Mouse (Mus musculus) intestine, embryonic 15.5 days (tissue): ENCODE results near the gene Dync1li2. TPM values are rescaled to one million over a fixed set of nuclear protein-coding genes. Genes with fewer than 3 reads are reported as not detected.

Source experiments
- ATAC-seq: fragments of 200-750 bp; cut with Nextera tagmentation; 2 replicates; pipeline ENCODE4 v1.8.0; 2017; ENCODE audit warnings: moderate TSS enrichment, moderate library complexity
- H3K27ac ChIP-seq: fragments of 300-500 bp; sonication (generic); 2 replicates; pipeline ENCODE4 v1.5.1; 2015; ENCODE audit warnings: mild to moderate bottlenecking, inconsistent platforms
- H3K27me3 ChIP-seq: fragments of 300-500 bp; sonication (generic); replicated peaks from 2 replicates; pipeline ENCODE4 v1.6.1; 2015; ENCODE audit warnings: inconsistent platforms
- H3K36me3 ChIP-seq: fragments of 300-500 bp; sonication (generic); 2 replicates; pipeline ENCODE4 v1.6.1; 2015; ENCODE audit warnings: inconsistent platforms
- H3K4me1 ChIP-seq: fragments of 300-500 bp; sonication (generic); replicated peaks from 2 replicates; pipeline ENCODE4 v1.6.1; 2015; ENCODE audit warnings: inconsistent platforms
- H3K4me2 ChIP-seq: fragments of 300-500 bp; sonication (generic); replicated peaks from 2 replicates; pipeline ENCODE4 v1.6.1; 2015; ENCODE audit warnings: mild to moderate bottlenecking, inconsistent platforms
- H3K4me3 ChIP-seq: fragments of 300-500 bp; sonication (generic); replicated peaks from 2 replicates; pipeline ENCODE4 v1.5.1; 2015; ENCODE audit warnings: inconsistent platforms
- H3K9ac ChIP-seq: fragments of 300-500 bp; sonication (generic); 2 replicates; pipeline ENCODE4 v1.6.1; 2015; ENCODE audit warnings: inconsistent platforms
- H3K9me3 ChIP-seq: fragments of 300-500 bp; sonication (generic); 2 replicates; pipeline ENCODE4 v1.6.1; 2016; ENCODE audit warnings: inconsistent platforms
- WGBS: fragments of 180-500 bp; shearing (Covaris S2); methylation state at CpG from one replicate; pipeline ENCODE4 v1.1.7; 2015; 5-methylcytosine and 5-hydroxymethylcytosine counted together
- polyA plus RNA-seq: library from polyadenylated mRNA; unstranded; fragments of >200 nt; fragmentation: Nextera tagmentation; extraction: Ambion mirVana; gene quantifications from 2 replicates; pipeline ENCODE4 v1.2.1, GENCODE M21; 2015

Gene Dync1li2
- polyA plus RNA-seq, 1 experiment from 2014 or later = 46.0 TPM

GRCm38 (mm10) chr8:104393767-104394166 is 49.1 kb downstream of the Dync1li2 start:
- Histone ChIP-seq H3K4me3 (peak overlapping the region; percentile 87), H3K4me1 (peaks cover 10% of the 10 kb centered on the region), H3K36me3 (no peaks in the 10 kb centered on the region), H3K27me3 (no peaks in the 10 kb centered on the region), H3K27ac (peak overlapping the region; percentile 88), H3K4me2 (peak overlapping the region; percentile 91), H3K9me3 (no peaks in the 10 kb centered on the region), H3K9ac (no peak overlapping the region)
- WGBS = 50% methylated on average over 6 of the region's 6 CpGs
- no peak for ATAC-seq

DNA sequence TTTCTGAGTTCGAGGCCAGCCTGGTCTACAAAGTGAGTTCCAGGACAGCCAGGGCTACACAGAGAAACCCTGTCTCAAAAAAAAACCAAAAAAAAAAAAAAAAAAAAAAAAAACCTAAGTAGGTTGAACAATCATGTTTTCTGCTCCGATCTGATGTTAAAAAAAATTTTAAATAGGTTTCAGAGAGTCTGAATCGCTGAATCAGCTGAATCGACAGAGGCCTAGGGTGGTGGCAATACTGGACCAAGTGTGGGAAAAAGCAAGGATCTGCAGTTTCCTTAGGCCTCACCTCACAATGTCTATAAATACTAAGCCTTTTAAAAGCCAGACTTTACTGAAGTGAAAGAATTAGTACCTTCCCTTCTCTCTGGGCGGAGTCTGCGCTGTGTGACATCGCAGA is 49.7 kb downstream of the Dync1li2 start:
- H3K9me3 ChIP-seq = no peaks in the 10 kb centered on the region
- peak overlapping the region; percentile 91 for H3K4me2 ChIP-seq
- H3K36me3 ChIP-seq = no peaks in the 10 kb centered on the region
- H3K4me1 ChIP-seq = peaks cover 10% of the 10 kb centered on the region
- 85% methylated on average over 7 of the region's 7 CpGs for WGBS
- no peak overlapping the region for H3K9ac ChIP-seq
- peak overlapping the region; percentile 88; the same call in 1 of the 2 replicates for H3K27ac ChIP-seq
- H3K4me3 ChIP-seq = peak overlapping the region; percentile 87; the same call in 1 of the 2 replicates
- no peak for ATAC-seq
- H3K27me3 ChIP-seq = no peaks in the 10 kb centered on the region

GRCm38 (mm10) chr8:104390245-104390644 is 52.6 kb downstream of the Dync1li2 start:
- Histone ChIP-seq H3K27me3 (no peaks in the 10 kb centered on the region), H3K4me2 (peak overlapping the region; percentile 46), H3K4me3 (no peak overlapping the region), H3K27ac (peak overlapping the region; percentile 73), H3K9me3 (no peaks in the 10 kb centered on the region), H3K9ac (no peak overlapping the region), H3K4me1 (peaks cover 32% of the 10 kb centered on the region), H3K36me3 (no peaks in the 10 kb centered on the region)
- peak; percentile 55 for ATAC-seq
- WGBS = 72% methylated on average over 8 of the region's 8 CpGs

- WGBS = 71% methylated on average over 2 of the region's 2 CpGs
- ATAC-seq = peak; percentile 55
- Histone ChIP-seq H3K27me3 (no peaks in the 10 kb centered on the region), H3K4me1 (peaks cover 37% of the 10 kb centered on the region), H3K4me2 (no peak overlapping the region), H3K4me3 (no peak overlapping the region), H3K9me3 (no peaks in the 10 kb centered on the region), H3K36me3 (no peaks in the 10 kb centered on the region), H3K9ac (no peak overlapping the region), H3K27ac (0 out of 2 replicates have a peak overlapping the region, but pooled peaks have one; percentile 14)
These were observed 54.9 kb downstream of the Dync1li2 start for GRCm38 (mm10) chr8:104387980-104388379.

- H3K4me2 ChIP-seq = no peak overlapping the region
- no peaks in the 10 kb centered on the region for H3K36me3 ChIP-seq
- WGBS = 43% methylated on average over 7 of the region's 7 CpGs
- H3K9ac ChIP-seq = no peak overlapping the region
- H3K27me3 ChIP-seq = no peaks in the 10 kb centered on the region
- no peak overlapping the region for H3K4me3 ChIP-seq
- peaks cover 40% of the 10 kb centered on the region for H3K4me1 ChIP-seq
- ATAC-seq = 0 out of 2 replicates have a peak, but pooled peaks have one; percentile 11
- H3K27ac ChIP-seq = 0 out of 2 replicates have a peak overlapping the region, but pooled peaks have one; percentile 14
- H3K9me3 ChIP-seq = no peaks in the 10 kb centered on the region
These were observed 55.3 kb downstream of the Dync1li2 start for GRCm38 (mm10) chr8:104387501-104387900.

GRCm38 (mm10) chr8:104386693-104387092 is 56.2 kb downstream of the Dync1li2 start:
- Histone ChIP-seq H3K4me2 (no peak overlapping the region), H3K4me1 (peaks cover 41% of the 10 kb centered on the region), H3K27me3 (no peaks in the 10 kb centered on the region), H3K4me3 (no peak overlapping the region), H3K9ac (no peak overlapping the region), H3K36me3 (no peaks in the 10 kb centered on the region), H3K9me3 (no peaks in the 10 kb centered on the region), H3K27ac (0 out of 2 replicates have a peak overlapping the region, but pooled peaks have one; percentile 1)
- ATAC-seq = no peak
- 19% methylated on average over 4 of the region's 4 CpGs for WGBS

DNA sequence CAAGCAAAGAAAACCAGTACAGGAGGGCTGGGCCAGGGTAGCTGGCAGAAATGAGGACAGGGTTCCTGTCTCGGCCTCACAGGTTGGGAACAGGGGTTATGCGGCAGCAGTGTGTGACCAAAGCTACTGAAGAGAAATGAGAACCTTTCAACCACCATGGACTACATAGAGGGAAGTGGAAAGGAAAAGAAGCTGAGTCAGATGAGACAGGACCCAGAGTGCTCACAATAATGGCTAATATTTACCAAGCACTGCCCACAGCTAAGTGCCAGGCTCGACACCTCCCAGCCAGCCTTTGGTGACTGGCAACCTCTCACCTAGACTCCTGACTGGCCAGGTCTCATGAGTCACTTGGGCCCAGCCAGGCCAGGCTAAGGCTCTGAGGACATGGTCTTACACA is 58.9 kb downstream of the Dync1li2 start:
- Histone ChIP-seq H3K4me1 (peaks cover 46% of the 10 kb centered on the region), H3K27me3 (no peaks in the 10 kb centered on the region), H3K4me2 (no peak overlapping the region), H3K36me3 (no peaks in the 10 kb centered on the region), H3K27ac (no peak overlapping the region), H3K9me3 (no peaks in the 10 kb centered on the region), H3K4me3 (no peak overlapping the region), H3K9ac (no peak overlapping the region)
- peak; percentile 34 for ATAC-seq
- WGBS = 68% methylated on average over 3 of the region's 3 CpGs

DNA sequence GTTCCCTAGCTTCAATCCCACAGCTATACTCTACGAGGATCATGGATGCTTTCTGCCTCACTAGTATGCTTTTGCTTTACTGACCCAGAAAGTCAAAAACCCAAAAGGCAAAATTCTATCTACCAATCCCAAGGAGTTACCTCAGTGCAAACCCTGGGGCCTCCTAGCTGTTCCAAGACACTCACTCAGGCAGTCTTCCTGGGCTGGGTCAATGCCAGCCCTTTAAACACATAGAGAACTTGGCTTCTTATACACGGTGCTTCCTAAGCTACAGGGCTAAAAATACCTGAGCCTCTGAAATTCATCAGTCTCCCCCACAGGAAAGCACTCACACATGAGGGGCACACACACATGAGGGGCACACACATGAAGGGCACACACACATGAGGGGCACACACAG is 59.6 kb downstream of the Dync1li2 start:
- Histone ChIP-seq H3K9ac (no peak overlapping the region), H3K27ac (no peak overlapping the region), H3K36me3 (no peaks in the 10 kb centered on the region), H3K4me3 (no peak overlapping the region), H3K4me1 (peaks cover 46% of the 10 kb centered on the region), H3K9me3 (no peaks in the 10 kb centered on the region), H3K27me3 (no peaks in the 10 kb centered on the region), H3K4me2 (no peak overlapping the region)
- ATAC-seq = no peak
- 61% methylated on average over 2 of the region's 2 CpGs for WGBS

- no peak overlapping the region for H3K4me2 ChIP-seq
- H3K36me3 ChIP-seq = no peaks in the 10 kb centered on the region
- H3K27me3 ChIP-seq = no peaks in the 10 kb centered on the region
- no peak overlapping the region for H3K27ac ChIP-seq
- no peak overlapping the region for H3K4me3 ChIP-seq
- no peak overlapping the region for H3K9ac ChIP-seq
- ATAC-seq = no peak
- 81% methylated on average over 5 of the region's 5 CpGs for WGBS
- peaks cover 33% of the 10 kb centered on the region for H3K4me1 ChIP-seq
- H3K9me3 ChIP-seq = no peaks in the 10 kb centered on the region
These were observed 61.9 kb downstream of the Dync1li2 start for GRCm38 (mm10) chr8:104380961-104381411.

GRCm38 (mm10) chr8:104380269-104380668 is 62.6 kb downstream of the Dync1li2 start:
- Histone ChIP-seq H3K27me3 (no peaks in the 10 kb centered on the region), H3K4me2 (no peak overlapping the region), H3K9me3 (no peaks in the 10 kb centered on the region), H3K9ac (no peak overlapping the region), H3K4me1 (peaks cover 36% of the 10 kb centered on the region), H3K36me3 (no peaks in the 10 kb centered on the region), H3K4me3 (no peak overlapping the region), H3K27ac (no peak overlapping the region)
- no peak for ATAC-seq
- WGBS = 76% methylated on average over 7 of the region's 7 CpGs

GRCm38 (mm10) chr8:104379301-104379836 is 63.5 kb downstream of the Dync1li2 start:
- no peak overlapping the region for H3K9ac ChIP-seq
- H3K4me2 ChIP-seq = no peak overlapping the region
- no peaks in the 10 kb centered on the region for H3K36me3 ChIP-seq
- 70% methylated on average over 10 of the region's 10 CpGs for WGBS
- no peak overlapping the region for H3K4me3 ChIP-seq
- ATAC-seq = no peak
- peaks cover 42% of the 10 kb centered on the region for H3K4me1 ChIP-seq
- H3K27me3 ChIP-seq = no peaks in the 10 kb centered on the region
- no peaks in the 10 kb centered on the region for H3K9me3 ChIP-seq
- no peak overlapping the region for H3K27ac ChIP-seq

DNA sequence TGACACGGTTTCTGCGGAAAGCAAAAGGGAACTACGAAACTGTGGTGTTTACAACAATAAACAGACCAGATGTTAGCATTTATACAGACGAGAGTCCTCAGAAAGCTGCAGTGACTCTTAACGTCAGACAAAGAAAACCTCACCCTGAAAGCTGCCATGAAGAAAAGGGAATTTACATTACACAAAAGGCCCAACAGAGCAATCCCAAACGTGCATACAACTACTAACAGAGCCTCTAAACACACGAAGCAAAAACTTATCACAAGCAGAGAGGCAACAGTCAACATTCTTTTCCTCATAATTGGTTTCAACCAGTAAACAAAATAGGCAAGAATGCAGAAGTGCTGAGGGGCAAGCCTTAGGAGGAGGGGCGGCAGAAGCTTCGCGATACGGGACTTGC is 66.2 kb downstream of the Dync1li2 start:
- Histone ChIP-seq H3K9ac (no peak overlapping the region), H3K4me1 (peaks cover 27% of the 10 kb centered on the region), H3K9me3 (no peaks in the 10 kb centered on the region), H3K27ac (no peak overlapping the region), H3K4me3 (no peak overlapping the region), H3K4me2 (peak overlapping the region; percentile 2; the same call in 1 of the 2 replicates), H3K36me3 (no peaks in the 10 kb centered on the region), H3K27me3 (no peaks in the 10 kb centered on the region)
- 42% methylated on average over 11 of the region's 11 CpGs for WGBS
- no peak for ATAC-seq

DNA sequence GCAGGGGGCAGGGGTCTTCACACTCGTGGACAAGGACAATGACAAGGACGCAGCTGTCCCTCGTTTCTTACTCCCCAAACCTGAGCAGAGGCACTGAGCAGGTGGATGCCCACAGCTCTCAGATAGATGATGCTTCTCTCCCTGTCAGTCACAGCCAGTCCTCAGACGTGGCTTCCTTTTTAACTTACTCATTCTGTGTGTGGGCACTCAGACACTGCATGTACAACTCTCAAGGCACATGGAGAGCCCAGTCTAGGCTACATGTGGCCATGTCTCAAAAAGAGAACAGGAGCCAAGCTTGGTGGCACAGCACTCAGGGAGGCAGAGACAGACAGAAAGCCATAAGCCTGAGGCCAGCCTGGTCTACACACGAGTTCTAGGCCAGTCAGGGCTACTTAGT is 66.9 kb downstream of the Dync1li2 start:
- Histone ChIP-seq H3K4me2 (peak overlapping the region; percentile 22), H3K27me3 (no peaks in the 10 kb centered on the region), H3K4me3 (no peak overlapping the region), H3K9me3 (no peaks in the 10 kb centered on the region), H3K36me3 (no peaks in the 10 kb centered on the region), H3K9ac (peak overlapping the region; percentile 24; the same call in 1 of the 2 replicates), H3K27ac (peak overlapping the region; percentile 85), H3K4me1 (peaks cover 25% of the 10 kb centered on the region)
- WGBS = 56% methylated on average over 5 of the region's 5 CpGs
- ATAC-seq = no peak
